Mouse (Mus musculus) layer of hippocampus, postnatal 25 days (tissue): Measurements from ENCODE around the gene Bnip1. TPM values are rescaled to one million over a fixed set of nuclear protein-coding genes. Genes with fewer than 3 reads are reported as not detected.

Experiments used
- DNase-seq, 2 experiments: peaks; one replicate each; pipeline ENCODE4 v3.0.0; 2022; ENCODE audit warnings: mixed read lengths in 2 of 2, low spot score in 1 of 2; ENCODE audit errors: extremely low spot score in 1 of 2
- total RNA-seq, 2 experiments: library from RNA; stranded (reverse); gene quantifications; 2 replicates each; pipeline ENCODE4 v1.2.3; 2021

The Bnip1 gene
- total RNA-seq = 10 to 100 TPM; 28.7 to 29.7 TPM

DNA sequence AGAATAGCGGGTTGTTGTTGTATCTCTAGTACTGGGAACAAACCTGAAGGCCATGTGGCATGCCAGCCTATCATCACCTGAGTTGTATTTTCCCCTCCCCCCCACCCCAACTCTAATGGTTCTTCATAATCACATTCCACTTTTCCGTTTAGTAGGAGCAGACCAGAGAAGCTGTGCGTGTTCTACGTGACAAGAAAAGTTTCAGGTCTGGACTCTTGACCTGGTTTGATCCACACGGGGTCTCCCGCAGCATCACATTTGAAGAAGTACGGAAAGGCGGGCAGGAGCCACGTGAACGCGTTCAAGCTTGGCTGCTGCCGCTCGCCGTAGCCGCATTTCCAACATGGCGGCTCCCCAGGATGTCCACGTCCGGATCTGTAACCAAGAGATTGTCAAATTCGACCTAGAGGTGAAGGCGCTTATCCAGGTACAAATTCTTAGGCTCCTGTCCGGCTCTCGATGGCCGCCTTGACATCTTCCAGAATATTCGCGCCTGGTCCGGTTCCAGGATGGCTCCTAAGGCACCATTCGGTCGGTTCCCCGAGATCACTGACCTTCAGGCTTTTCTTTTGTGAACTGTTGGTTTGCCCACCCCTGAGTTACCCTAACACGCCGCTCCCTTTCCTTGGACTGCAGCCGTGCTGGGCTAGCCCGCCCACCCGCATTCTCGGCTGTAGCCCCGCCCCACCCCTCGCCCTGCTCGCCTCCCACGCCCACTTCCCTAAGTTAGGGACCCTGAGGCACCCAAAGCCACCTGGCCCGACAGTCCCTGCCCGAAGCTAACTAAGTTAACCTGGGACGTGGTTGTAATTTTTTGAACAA, at the start of gene Bnip1:
Gene Bnip1 (plus strand): TSS at position 317 of the 822 bp plus-strand sequence.
- peak; percentile 58 to 80 for DNase-seq

DNA sequence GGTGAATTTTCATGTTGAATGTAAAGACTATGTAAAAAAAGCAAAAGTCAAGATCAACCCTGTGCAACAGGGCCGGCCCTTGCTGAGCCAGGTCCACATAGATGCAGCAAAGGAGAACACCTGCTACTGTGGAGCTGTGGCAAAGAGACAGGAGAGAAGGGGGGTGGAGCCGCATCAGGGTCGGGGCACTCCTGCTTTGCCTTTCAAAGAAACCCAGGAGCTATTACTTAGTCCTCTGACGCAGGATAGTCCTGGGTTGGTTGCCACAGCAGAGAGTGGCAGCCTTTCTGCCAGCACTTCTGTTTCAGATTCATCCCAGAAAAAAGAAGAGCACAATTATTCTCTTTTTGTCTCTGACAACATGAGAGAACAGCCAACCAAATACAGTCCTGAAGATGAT, 38.3 kb upstream of the Bnip1 start:
- no peak for DNase-seq

- DNase-seq = no peak
These were observed 37.6 kb upstream of the Bnip1 start for GRCm38 (mm10) chr17:26743294-26743693.

DNA sequence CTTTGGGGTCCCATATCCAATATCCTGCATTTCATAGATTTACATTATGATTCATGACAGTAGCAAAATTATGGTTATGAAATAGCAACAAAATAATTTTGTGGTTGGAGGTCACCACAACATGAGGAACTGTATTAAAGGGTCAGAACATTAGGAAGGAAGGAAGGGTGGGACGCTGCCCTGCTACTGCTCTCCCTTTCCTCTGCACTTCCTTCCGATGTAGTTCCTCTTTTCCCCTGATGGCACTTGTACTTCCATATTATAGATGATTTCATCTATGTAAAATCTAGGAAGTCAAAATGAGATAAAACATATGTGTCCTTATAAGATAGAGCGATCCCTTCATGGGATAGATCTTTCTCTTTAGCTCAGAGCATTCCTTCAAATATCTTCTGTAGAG, 30.9 kb upstream of the Bnip1 start:
- no peak for DNase-seq

- DNase-seq = no peak
These were observed 28.6 kb upstream of the Bnip1 start for GRCm38 (mm10) chr17:26752297-26752696.

DNA sequence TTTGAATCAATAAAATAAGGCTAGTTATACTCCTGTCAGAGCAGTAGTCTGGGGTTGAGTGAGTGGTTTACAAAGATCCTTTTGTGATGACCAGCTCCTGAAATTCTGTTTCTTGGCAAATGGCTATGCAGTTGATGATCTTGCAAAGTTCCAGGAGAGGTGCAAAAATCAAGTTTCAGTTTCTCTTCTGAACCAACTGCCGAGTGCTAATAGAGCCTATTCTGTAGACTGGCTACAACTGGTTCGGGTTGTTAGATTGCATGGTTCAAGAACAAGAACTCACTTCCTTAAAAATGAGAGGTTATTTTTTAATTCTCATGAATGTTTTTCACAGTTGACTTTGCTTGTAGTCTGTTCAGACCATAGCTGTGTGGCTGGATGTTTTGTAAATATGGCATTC, 27.4 kb upstream of the Bnip1 start:
- no peak for DNase-seq

DNA sequence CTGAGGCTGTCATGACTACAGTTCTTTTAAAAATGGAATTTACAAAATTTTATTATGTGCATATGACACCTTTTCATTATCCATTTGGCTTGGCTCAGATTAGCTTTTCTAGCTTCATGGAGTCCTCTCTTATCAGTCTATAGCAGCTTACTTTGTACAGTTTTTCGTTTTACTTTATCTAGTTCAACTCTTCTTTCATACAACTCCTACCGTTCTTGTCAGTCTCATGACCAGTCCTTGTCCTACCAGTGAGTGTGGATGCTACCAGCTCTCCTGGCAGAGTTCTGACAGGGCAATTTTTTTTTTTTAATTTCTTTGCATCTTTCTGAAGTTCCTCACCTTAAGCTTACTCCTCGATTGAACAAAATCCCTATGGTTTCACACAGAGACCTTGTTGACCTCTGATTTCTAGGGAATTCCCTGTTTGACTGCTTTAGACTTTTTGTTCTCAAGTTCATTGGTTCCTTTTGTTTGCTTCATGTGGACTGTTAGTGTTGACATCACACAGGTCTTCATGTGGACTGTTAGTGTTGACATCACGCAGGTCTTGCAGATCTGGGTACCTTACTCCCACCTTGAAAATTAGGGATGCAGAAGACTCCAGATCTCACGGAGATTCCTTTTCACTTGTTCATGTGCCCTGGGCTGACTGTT, 13.6 kb upstream of the Bnip1 start:
- DNase-seq = no peak

- no peak for DNase-seq
These were observed 13.1 kb upstream of the Bnip1 start for GRCm38 (mm10) chr17:26767754-26768124.

- DNase-seq = no peak
These were observed 4.7 kb upstream of the Bnip1 start for GRCm38 (mm10) chr17:26776211-26776610.

DNA sequence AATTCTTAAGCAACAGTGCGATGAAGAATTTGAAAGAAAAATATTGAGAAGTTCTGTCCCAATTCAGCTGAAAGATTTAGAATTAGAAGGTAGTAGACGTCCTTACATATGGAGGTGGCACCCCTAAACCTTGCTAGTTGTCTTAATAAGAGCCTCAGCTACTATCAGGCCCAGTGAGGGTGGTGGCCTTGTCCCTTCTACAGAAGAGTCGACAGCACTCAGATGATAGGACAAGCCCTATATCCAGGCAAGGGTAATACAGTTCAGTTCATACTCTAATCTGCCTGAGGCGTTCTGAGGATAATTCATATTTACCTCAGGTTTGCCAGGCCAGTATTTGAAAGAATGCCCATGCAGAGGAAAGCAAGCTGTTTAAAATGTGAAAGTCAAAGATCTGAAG, 2.9 kb upstream of the Bnip1 start:
- DNase-seq = no peak

DNA sequence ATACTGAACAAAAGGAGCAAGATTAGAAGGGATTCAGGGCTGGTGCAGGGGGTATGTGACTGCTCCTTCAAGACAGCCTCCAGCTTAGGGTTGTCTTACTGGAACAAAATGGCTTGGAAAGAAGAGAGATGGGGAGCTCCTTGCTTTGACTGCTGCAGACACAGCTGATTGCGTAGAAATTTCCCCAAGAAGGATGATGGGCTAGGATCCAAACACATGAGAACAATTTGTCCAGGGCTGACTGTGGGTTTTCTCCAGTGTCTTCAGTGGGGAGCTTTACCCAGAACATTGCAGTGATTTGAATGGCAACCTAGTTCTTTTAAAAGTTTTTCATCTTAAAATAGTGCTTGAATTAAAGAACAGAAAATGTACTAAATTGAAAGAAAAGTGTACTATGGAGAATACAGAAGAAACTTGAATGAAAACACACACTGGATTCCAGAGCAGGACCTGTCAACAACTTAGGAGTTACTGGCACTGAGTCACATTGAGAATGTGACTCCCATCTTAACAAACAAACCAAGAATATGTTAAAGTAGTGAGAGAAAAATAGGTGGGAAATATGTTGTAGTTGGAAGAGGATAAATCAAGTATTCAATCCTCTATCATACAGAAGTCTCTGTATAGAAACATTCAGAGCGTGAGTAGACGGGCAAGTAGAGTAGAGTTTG, 2.3 kb upstream of the Bnip1 start:
- no peak for DNase-seq

GRCm38 (mm10) chr17:26779471-26779870, 1.4 kb upstream of the Bnip1 start:
- no peak for DNase-seq

GRCm38 (mm10) chr17:26781610-26782043, 761 bp downstream of the Bnip1 start:
- no peak for DNase-seq

- DNase-seq = no peak
These were observed 3.7 kb downstream of the Bnip1 start for GRCm38 (mm10) chr17:26784525-26784924.

DNA sequence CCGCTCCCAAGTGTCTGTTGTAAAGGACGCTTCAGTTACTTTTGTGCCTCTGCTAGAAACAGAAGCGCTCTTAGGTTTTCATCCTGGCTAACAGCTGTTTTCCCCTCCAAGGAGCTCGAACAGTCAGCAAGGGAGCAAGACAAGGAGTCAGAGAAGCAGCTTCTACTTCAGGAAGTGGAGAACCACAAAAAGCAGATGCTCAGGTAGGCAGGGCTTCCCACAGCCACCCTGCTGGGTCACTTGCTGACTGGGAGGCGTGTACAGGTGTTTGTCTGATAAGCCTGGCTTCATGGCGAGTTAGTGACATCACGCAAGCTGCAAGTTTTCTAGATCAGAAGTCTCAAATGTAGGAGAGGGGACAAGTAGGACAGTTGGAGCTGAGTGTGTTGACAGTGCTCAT, 5.7 kb downstream of the Bnip1 start:
- DNase-seq = no peak

DNA sequence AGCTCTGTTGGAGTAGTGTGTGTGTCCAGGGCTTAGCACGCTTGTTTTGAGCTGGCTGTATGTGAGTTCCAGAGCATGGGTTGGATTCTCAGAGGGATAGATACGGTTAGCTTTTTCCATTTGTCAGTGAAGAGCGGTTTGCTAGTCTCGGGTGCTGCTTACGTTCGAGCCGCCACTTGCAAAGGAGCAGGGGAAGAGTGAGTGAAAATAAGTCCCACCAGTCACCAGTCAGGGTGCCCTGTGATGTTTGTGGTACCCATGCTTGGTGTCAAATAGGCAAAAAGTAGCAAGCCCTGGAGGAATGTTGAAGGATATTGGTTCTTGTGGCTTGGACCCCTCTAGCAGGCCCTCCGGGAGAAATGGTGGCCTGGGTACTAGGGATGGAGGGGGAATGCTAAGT, 8.1 kb downstream of the Bnip1 start:
- DNase-seq = no peak

DNA sequence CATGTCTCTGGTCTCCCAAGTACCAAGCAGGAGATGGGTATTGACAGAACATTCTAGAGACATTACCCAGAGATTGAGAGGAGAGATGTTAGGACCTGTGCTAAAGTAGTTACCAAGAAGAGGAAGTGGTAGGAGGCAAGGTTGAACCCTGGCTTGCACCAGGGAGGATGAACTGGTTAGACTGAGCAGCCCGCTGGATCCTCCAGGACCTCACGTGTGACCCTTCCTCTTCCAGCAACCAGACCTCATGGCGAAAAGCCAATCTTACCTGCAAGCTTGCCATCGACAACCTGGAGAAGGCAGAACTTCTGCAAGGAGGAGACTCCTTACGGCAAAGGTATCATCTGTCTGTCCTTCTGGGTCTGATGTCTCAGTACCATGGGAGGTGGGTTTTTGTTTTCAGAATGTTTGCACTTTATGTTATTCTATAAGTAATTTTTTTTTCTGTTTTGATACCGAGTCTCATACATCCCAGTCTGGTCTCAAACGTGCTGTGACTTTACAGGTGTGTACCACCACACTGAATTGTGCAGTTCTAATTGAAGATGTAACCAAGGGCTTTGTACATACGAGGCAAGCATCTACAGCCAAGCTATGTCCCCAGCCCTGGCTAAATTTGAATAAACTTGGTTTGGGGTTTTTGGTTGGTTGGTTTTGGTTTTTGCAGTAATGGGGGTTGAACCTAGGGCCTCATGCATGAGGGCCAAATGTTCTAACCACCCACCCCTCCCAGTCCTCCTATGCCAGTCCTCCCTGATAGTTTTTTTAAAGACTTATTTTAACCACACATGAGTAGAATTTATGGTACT, 8.8 kb downstream of the Bnip1 start:
- DNase-seq = no peak

GRCm38 (mm10) chr17:26790269-26791214, 9.7 kb downstream of the Bnip1 start:
- no peak for DNase-seq

DNA sequence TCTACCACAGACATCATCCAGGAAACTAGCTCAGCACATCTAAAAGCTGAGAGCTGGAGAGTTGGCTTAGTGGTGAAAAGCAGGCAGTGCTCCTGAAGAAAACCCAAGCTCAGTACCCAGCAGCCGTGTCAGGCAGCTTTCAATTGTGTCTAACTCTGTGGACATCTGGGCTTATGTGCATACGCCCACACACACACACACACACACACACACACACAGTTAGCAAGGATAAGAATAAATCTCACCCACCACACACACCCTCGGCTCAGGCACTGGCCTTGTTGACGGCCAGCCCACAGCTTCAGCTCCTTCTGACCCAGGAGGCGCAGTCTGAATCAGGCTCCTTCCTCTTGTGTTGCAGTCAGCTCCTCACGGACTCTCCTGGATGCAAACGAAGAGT, 10.7 kb downstream of the Bnip1 start:
- no peak for DNase-seq

DNA sequence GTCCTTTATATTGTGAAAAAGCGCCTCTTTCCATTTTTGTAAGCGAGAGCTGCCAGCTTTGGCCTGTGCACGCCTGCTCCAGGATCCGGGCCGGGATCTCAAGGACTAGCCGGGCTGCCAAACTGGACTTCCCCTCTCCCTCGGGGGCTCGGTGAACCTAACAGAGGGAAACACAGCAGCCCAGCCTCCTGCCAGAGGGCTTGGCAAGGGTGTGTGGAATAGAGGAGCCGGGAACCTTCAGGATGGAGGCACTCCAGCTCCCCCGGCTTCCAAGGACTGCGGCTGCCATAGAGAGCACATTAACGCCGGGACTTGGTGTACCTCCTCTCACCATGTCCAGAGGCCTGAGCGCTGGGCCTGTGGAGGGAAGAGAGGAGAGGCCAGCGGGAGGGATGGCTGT, 11.2 kb downstream of the Bnip1 start:
- no peak for DNase-seq
